Comparison of ENCODE assay signal across 14 mouse cellular contexts in genomic region chr12:75320441-75320925, GRCm38 (mm10). TPM values are rescaled to one million over a fixed set of nuclear protein-coding genes. Genes with fewer than 3 reads are reported as not detected.
DNase-seq lines count a peak whose midpoint lies in the region; ATAC-seq lines count a peak whose summit lies in the region.
"Had no signal": no experiment of that assay in that cellular context is flagged by ENCODE, and none has a peak within 500 bp of the region (broad histone marks: within the 10 kb centered on the region; RNA-seq: fewer than 3 reads in every experiment).

No protein-coding gene starts in this region.

- H3K9ac ChIP-seq in liver, embryonic 15.5 days = no peak overlapping the region
- H3K9ac ChIP-seq in stomach, embryonic 15.5 days = no peak overlapping the region
- H3K9ac ChIP-seq: embryonic facial prominence, embryonic 15.5 days; heart, embryonic 15.5 days; limb, embryonic 13.5 days; midbrain, embryonic 15.5 days had no signal

- peak; percentile 81 for ATAC-seq in granulocyte monocyte progenitor cell, adult 5-6 weeks (replicated peaks; ENCODE audit: poor library complexity, severe bottlenecking)
- peak; percentile 78 for ATAC-seq in liver, embryonic 15.5 days (ENCODE audit: insufficient read depth)
- no peak for ATAC-seq in stomach, embryonic 15.5 days (ENCODE audit: insufficient read depth, low FRiP score, low read depth)
- ATAC-seq: midbrain, embryonic 15.5 days had no signal

- no peaks in the 10 kb centered on the region for H3K36me3 ChIP-seq in liver, embryonic 15.5 days (replicated peaks)
- 0 out of 2 replicates have a peak, but pooled peaks cover 7% of the 10 kb centered on the region for H3K36me3 ChIP-seq in stomach, embryonic 15.5 days
- H3K36me3 ChIP-seq: midbrain, embryonic 15.5 days had no signal

- WGBS in liver, embryonic 15.5 days (ENCODE audit: insufficient replicate concordance) = 28% methylated on average over 12 of the region's 12 CpGs
- WGBS in stomach, embryonic 15.5 days = 55% methylated on average over 12 of the region's 12 CpGs

- peak overlapping the region; percentile 39; the same call in 1 of the 2 replicates for H3K4me2 ChIP-seq in liver, embryonic 15.5 days
- H3K4me2 ChIP-seq in stomach, embryonic 15.5 days = peak overlapping the region; percentile 16; the same call in 1 of the 2 replicates
- H3K4me2 ChIP-seq: embryonic facial prominence, embryonic 15.5 days; heart, embryonic 15.5 days; limb, embryonic 13.5 days; midbrain, embryonic 15.5 days had no signal

- H3K27ac ChIP-seq in liver, embryonic 15.5 days (replicated peaks) = no peak overlapping the region
- H3K27ac ChIP-seq in stomach, embryonic 15.5 days = no peak overlapping the region
- H3K27ac ChIP-seq: embryonic facial prominence, embryonic 15.5 days; heart, embryonic 15.5 days; limb, embryonic 13.5 days; midbrain, embryonic 15.5 days had no signal

- peaks cover 16% of the 10 kb centered on the region for H3K4me1 ChIP-seq in liver, embryonic 15.5 days (replicated peaks)
- no peaks in the 10 kb centered on the region for H3K4me1 ChIP-seq in stomach, embryonic 15.5 days
- H3K4me1 ChIP-seq: embryonic facial prominence, embryonic 15.5 days; limb, embryonic 13.5 days; midbrain, embryonic 15.5 days had no signal

- DNase-seq in ovary, adult 18-20 months (ENCODE audit: low spot score) = peak; percentile 9
- no peak for DNase-seq in ovary, postnatal 10 days (ENCODE audit: low spot score)
- DNase-seq in MN1 (ENCODE audit: low spot score) = no peak
- DNase-seq in kidney, adult 9 months = no peak
- DNase-seq in adrenal gland, adult 18-20 months (ENCODE audit: low spot score in 2 of 2) = no peak
- DNase-seq: kidney, postnatal 14 days; thymus, adult 18-20 months had no signal

- no peaks in the 10 kb centered on the region for H3K9me3 ChIP-seq in liver, embryonic 15.5 days (replicated peaks)
- H3K9me3 ChIP-seq in stomach, embryonic 15.5 days = no peaks in the 10 kb centered on the region
- H3K9me3 ChIP-seq: embryonic facial prominence, embryonic 15.5 days; midbrain, embryonic 15.5 days had no signal

- H3K4me3 ChIP-seq in liver, embryonic 15.5 days (replicated peaks) = peak overlapping the region; percentile 4; the same call in 1 of the 2 replicates
- H3K4me3 ChIP-seq in stomach, embryonic 15.5 days (replicated peaks) = no peak overlapping the region
- H3K4me3 ChIP-seq: embryonic facial prominence, embryonic 15.5 days; heart, embryonic 15.5 days; limb, embryonic 13.5 days; midbrain, embryonic 15.5 days had no signal

- H3K27me3 ChIP-seq in liver, embryonic 15.5 days = no peaks in the 10 kb centered on the region
- H3K27me3 ChIP-seq in stomach, embryonic 15.5 days (replicated peaks) = no peaks in the 10 kb centered on the region
- H3K27me3 ChIP-seq: embryonic facial prominence, embryonic 15.5 days; heart, embryonic 15.5 days; limb, embryonic 13.5 days; midbrain, embryonic 15.5 days had no signal

RNA-seq across cellular contexts. Expression of gene Rhoj, which starts 12.4 kb away (rescaled TPM):
- total RNA-seq in granulocyte monocyte progenitor cell, adult 5-6 weeks (2014; fragmentation: Nextera tagmentation) = 0.11 and 1.2 TPM in 2 replicates
- total RNA-seq in granulocyte monocyte progenitor cell, adult 5-6 weeks (2017) = 2.8 and 4.2 TPM in 2 replicates
- polyA plus RNA-seq in liver, embryonic 15.5 days (2015; fragmentation: Nextera tagmentation; extraction: Ambion mirVana) = 7.8 and 8.1 TPM in 2 replicates
- polyA plus RNA-seq in stomach, embryonic 15.5 days (2015; fragmentation: Nextera tagmentation; extraction: Ambion mirVana) = 59.1 and 61.4 TPM in 2 replicates
- 10 to 100 TPM; 12.1 to 19.9 TPM for total RNA-seq in adrenal gland, adult 18-20 months (2021)
